In the genomic region with DNA sequence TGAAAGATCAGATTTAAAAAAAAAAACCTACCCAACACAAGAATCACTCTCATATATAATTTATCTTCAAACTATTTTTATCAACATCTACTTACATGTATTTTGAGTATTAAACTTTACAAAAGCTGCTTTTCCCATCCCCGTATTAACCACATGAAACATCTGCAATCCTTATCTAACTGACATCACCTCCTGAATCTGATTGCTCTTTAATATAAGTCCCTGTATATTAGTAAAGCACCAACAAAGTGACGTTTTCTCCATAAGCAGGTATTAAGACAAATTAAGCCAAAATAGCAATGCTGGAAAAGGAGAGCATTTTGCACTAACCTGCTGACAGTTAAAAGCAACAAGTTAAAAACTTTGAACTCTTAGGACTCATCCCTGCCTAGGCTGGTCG, we compare ENCODE assay signal across 8 mouse cellular contexts. TPM values are rescaled to one million over a fixed set of nuclear protein-coding genes. Genes with fewer than 3 reads are reported as not detected.
DNase-seq lines count a peak whose midpoint lies in the region; ATAC-seq and TF ChIP-seq lines count a peak whose summit lies in the region.

No protein-coding gene starts in this region.

- peak overlapping the region; percentile 56 for H3K4me3 ChIP-seq in cerebellum, adult 2 months (replicated peaks; ENCODE audit: insufficient read depth, low read depth, low read length)
- peak overlapping the region; percentile 100 for H3K4me3 ChIP-seq in spleen, adult 2 months (ENCODE audit: extremely low read depth, insufficient read depth, insufficient read length)
- H3K4me3 ChIP-seq in liver, embryonic 11.5 days (ENCODE audit: low read depth, low read length): peak overlapping the region; percentile 99

- H3K4me1 ChIP-seq in cerebellum, adult 2 months (ENCODE audit: control insufficient read depth, insufficient read depth, low read length): peaks cover 2% of the 10 kb centered on the region; the same call in 1 of the 2 replicates
- H3K4me1 ChIP-seq in spleen, adult 2 months (ENCODE audit: control insufficient read depth, insufficient read depth, insufficient read length): peaks cover 2% of the 10 kb centered on the region
- H3K4me1 ChIP-seq in liver, embryonic 11.5 days (replicated peaks; ENCODE audit: control insufficient read depth, insufficient read depth, low read length): peaks cover 13% of the 10 kb centered on the region; the same call in 1 of the 2 replicates

- TF ChIP-seq CTCF in cerebellum, adult 2 months (IDR thresholded peaks at IDR 0.05; ENCODE audit: borderline replicate concordance, insufficient read depth, low read depth, low read length): no peak
- no peak for TF ChIP-seq CTCF in spleen, adult 2 months (IDR thresholded peaks at IDR 0.05; ENCODE audit: extremely low read depth, insufficient read depth, insufficient read length, insufficient replicate concordance)

- H3K27me3 ChIP-seq in cerebellum, adult 2 months (ENCODE audit: control insufficient read depth, insufficient read depth, low read length): no peaks in the 10 kb centered on the region
- H3K27me3 ChIP-seq in spleen, adult 2 months (ENCODE audit: control insufficient read depth, insufficient read depth, low read length): no peaks in the 10 kb centered on the region
- H3K27me3 ChIP-seq in liver, embryonic 11.5 days (replicated peaks; ENCODE audit: control insufficient read depth, insufficient read depth, low read length): no peaks in the 10 kb centered on the region

- no peak for ATAC-seq in liver, embryonic 11.5 days (replicated peaks; ENCODE audit: low FRiP score)

- TF ChIP-seq POLR2A in cerebellum, adult 2 months (IDR thresholded peaks at IDR 0.05; ENCODE audit: borderline replicate concordance, insufficient read depth, low read length): no peak
- TF ChIP-seq POLR2A in spleen, adult 2 months (IDR thresholded peaks at IDR 0.05; ENCODE audit: low read depth, low read length): no peak

- H3K27ac ChIP-seq in cerebellum, adult 2 months (ENCODE audit: insufficient read depth, low read length): no peak overlapping the region
- peak overlapping the region; percentile 96 for H3K27ac ChIP-seq in spleen, adult 2 months (ENCODE audit: insufficient read depth, low read length)
- peak overlapping the region; percentile 99 for H3K27ac ChIP-seq in liver, embryonic 11.5 days (ENCODE audit: low read depth, low read length)

- DNase-seq in cerebellum, adult 2 months: no peak
- DNase-seq in cerebellum, adult 8-10 months: no peak
- DNase-seq in spleen, adult 2 months (ENCODE audit: low read depth in 1 of 2, low spot score in 2 of 2): no peak
- DNase-seq in spleen, adult 12 weeks (ENCODE audit: low spot score): no peak
- no peak for DNase-seq in liver, embryonic 11.5 days (ENCODE audit: low spot score)
- DNase-seq in yolk sac, embryonic 10.5 days (ENCODE audit: low spot score): no peak
- no peak for DNase-seq in cerebellum, adult 11-12 months
- DNase-seq in frontal cortex, postnatal 25 days (ENCODE audit: low spot score in 2 of 2): no peak

- WGBS in cerebellum, adult 2 months: 1% methylated on average over 3 of the region's 3 CpGs
- 2% methylated on average over 3 of the region's 3 CpGs for WGBS in spleen, adult 2 months
- 0% methylated on average over 3 of the region's 3 CpGs for WGBS in liver, embryonic 11.5 days

- no peaks in the 10 kb centered on the region for H3K9me3 ChIP-seq in liver, embryonic 11.5 days (ENCODE audit: control insufficient read depth, low read length)

- peaks cover 6% of the 10 kb centered on the region for H3K36me3 ChIP-seq in spleen, adult 2 months (ENCODE audit: control insufficient read depth, insufficient read depth, low read length)
- 0 out of 2 replicates have a peak, but pooled peaks cover 2% of the 10 kb centered on the region for H3K36me3 ChIP-seq in liver, embryonic 11.5 days (ENCODE audit: control insufficient read depth, insufficient read depth, low read length)

- peak overlapping the region; percentile 98 for H3K9ac ChIP-seq in liver, embryonic 11.5 days (ENCODE audit: low read depth, low read length)

- H3K4me2 ChIP-seq in liver, embryonic 11.5 days: peak overlapping the region; percentile 85

RNA-seq across cellular contexts. Expression of a gene that starts 2.0 kb away (rescaled TPM):
- 31.0 and 32.4 TPM in 2 replicates for polyA plus RNA-seq in cerebellum, adult 2 months (2012; rRNA removed)
- polyA plus RNA-seq in spleen, adult 2 months (2012; rRNA removed): 43.8 and 80.2 TPM in 2 replicates
- polyA plus RNA-seq in liver, embryonic 11.5 days (2014; fragmentation: Nextera tagmentation; extraction: Ambion mirVana): 13.2 and 15.9 TPM in 2 replicates
